7 mouse cellular contexts compared by ENCODE assay signal in the genomic region with DNA sequence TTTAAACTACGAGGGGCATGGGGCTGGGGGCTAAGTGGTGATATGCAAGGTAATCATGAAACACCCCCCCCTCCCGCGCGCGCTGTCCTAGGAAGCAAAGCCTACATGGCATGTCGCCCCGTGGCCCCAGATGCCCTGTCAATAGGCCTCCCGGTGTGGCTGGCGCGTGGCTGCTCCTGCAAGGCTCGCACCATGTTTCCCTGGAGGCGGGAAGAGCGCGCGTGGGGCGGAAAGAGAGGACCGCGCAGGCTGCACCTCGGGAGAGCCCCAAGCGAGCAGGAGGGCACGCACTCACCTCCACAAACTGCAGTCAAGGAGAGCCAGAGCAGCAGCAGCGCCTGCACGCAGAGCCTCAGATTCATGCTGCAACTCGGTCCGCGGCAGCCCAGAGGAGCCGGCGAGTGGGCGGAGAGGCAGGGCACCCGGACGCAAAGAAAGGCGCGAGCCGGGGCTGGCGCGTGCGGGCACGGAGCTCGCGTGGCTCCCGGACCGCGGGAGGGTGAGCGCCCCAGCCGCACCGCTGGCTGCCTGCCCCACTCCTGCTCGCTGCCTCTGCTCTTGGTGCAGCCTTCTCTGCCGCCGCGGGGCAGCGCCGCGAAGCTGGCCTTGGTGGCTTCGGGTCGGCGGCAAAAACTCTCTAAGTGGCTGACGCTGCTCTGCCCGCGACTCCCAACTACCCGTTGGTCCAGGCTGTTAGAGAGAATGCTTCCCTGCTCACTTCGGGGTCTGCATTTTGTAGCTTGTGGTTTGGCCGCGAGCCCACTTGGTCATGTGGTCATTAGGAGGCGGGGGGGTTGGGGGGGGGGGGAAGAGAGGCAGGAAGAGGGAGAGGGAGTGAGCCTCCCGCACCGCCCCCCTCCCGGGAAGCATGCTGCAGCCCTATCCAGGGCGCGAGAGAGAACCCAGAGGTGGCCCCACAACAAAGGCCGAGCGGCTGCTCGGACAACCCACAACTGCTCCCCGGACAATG. TPM values are rescaled to one million over a fixed set of nuclear protein-coding genes. Genes with fewer than 3 reads are reported as not detected.
DNase-seq lines count a peak whose midpoint lies in the region; TF ChIP-seq lines count a peak whose summit lies in the region.

A gene (minus strand): TSS at position 710 of the 970 bp plus-strand sequence.

- no peaks in the 10 kb centered on the region for H3K4me1 ChIP-seq in ES-E14 (ENCODE audit: control insufficient read depth in 2 of 2, insufficient read depth in 2 of 2, low read length in 2 of 2, poor library complexity in 1 of 2)
- H3K4me1 ChIP-seq in embryonic fibroblast, embryonic 13.5 days (ENCODE audit: control insufficient read depth, insufficient read depth, low read length), result no peaks in the 10 kb centered on the region
- H3K4me1 ChIP-seq in hindbrain, embryonic 10.5 days (replicated peaks), result peaks cover 6% of the 10 kb centered on the region; the same call in 1 of the 2 replicates
- no peaks in the 10 kb centered on the region; the same call in 1 of the 2 replicates for H3K4me1 ChIP-seq in small intestine, adult 2 months (ENCODE audit: control insufficient read depth, insufficient read depth, insufficient read length, low read length)

- WGBS in hindbrain, embryonic 10.5 days, result 20% methylated on average over 73 of the region's 73 CpGs
- WGBS in small intestine, adult 2 months, result 18% methylated on average over 65 of the region's 73 CpGs

- TF ChIP-seq POLR2A in embryonic fibroblast, embryonic 13.5 days (IDR thresholded peaks at IDR 0.05; ENCODE audit: low read depth, low read length), result no peak
- no peak for TF ChIP-seq POLR2A in small intestine, adult 2 months (IDR thresholded peaks at IDR 0.05; ENCODE audit: low read depth, low read length)

- H3K4me3 ChIP-seq in ES-E14 (ENCODE audit: insufficient read depth in 1 of 2, low read depth in 1 of 2, low read length in 2 of 2, poor library complexity in 1 of 2, severe bottlenecking in 1 of 2), result peak within 1 kb of the TSS; percentile 54 to 65
- H3K4me3 ChIP-seq in embryonic fibroblast, embryonic 13.5 days (ENCODE audit: insufficient read depth, low read length), result peak within 1 kb of the TSS; percentile 50
- H3K4me3 ChIP-seq in hindbrain, embryonic 10.5 days, result peak within 1 kb of the TSS; percentile 58
- H3K4me3 ChIP-seq in small intestine, adult 2 months (ENCODE audit: low read depth, low read length), result peak within 1 kb of the TSS; percentile 59

- no peak within 1 kb of the TSS for H3K27ac ChIP-seq in ES-E14 (ENCODE audit: insufficient read depth, low read depth, low read length, poor library complexity, severe bottlenecking)
- H3K27ac ChIP-seq in embryonic fibroblast, embryonic 13.5 days (ENCODE audit: insufficient read depth, low read length), result no peak within 1 kb of the TSS
- H3K27ac ChIP-seq in hindbrain, embryonic 10.5 days, result peak within 1 kb of the TSS; percentile 80
- H3K27ac ChIP-seq in small intestine, adult 2 months (ENCODE audit: insufficient read depth, low read depth, low read length), result no peak within 1 kb of the TSS

- H3K9me3 ChIP-seq in ES-E14 (ENCODE audit: control insufficient read depth, insufficient read depth, low read depth, low read length), result no peaks in the 10 kb centered on the region
- no peaks in the 10 kb centered on the region for H3K9me3 ChIP-seq in hindbrain, embryonic 10.5 days

- H3K9ac ChIP-seq in ES-E14 (ENCODE audit: insufficient read depth, low read depth, low read length, poor library complexity, severe bottlenecking), result peak within 1 kb of the TSS; percentile 63; the same call in 1 of the 2 replicates

- TF ChIP-seq CTCF in embryonic fibroblast, embryonic 13.5 days (IDR thresholded peaks at IDR 0.05; ENCODE audit: borderline replicate concordance, insufficient read depth, low read length), result no peak
- no peak for TF ChIP-seq CTCF in small intestine, adult 2 months (IDR thresholded peaks at IDR 0.05; ENCODE audit: extremely low read depth, insufficient read length, insufficient replicate concordance, low read depth, low read length)

- H3K27me3 ChIP-seq in hindbrain, embryonic 10.5 days (ENCODE audit: insufficient read depth, poor library complexity, severe bottlenecking), result peaks cover 79% of the 10 kb centered on the region
- H3K27me3 ChIP-seq in small intestine, adult 2 months (ENCODE audit: control insufficient read depth, insufficient read depth, low read length), result no peaks in the 10 kb centered on the region; the same call in 1 of the 2 replicates

- no peaks in the 10 kb centered on the region for H3K36me3 ChIP-seq in ES-E14 (ENCODE audit: control insufficient read depth, insufficient read depth, low read length, poor library complexity, severe bottlenecking)
- H3K36me3 ChIP-seq in hindbrain, embryonic 10.5 days, result no peaks in the 10 kb centered on the region
- H3K36me3 ChIP-seq in small intestine, adult 2 months (ENCODE audit: control insufficient read depth, insufficient read depth, low read length), result no peaks in the 10 kb centered on the region

- no peak for DNase-seq in ES-E14 (ENCODE audit: low read depth, low spot score)
- DNase-seq in adrenal gland, postnatal 25 days, result peak; percentile 60
- DNase-seq in hindbrain, embryonic 10.5 days (ENCODE audit: low spot score), result peak; percentile 51
- DNase-seq in layer of hippocampus, postnatal 36 days, result no peak
- peak; percentile 11 for DNase-seq in lung, postnatal 25 days (ENCODE audit: low spot score)

- in situ Hi-C loops in ES-E14 (cut with MboI; ENCODE audit: low sequenced_read_pairs in 2 of 2, unreplicated experiment in 2 of 2), result no loop called here

TF ChIP-seq in ES-E14, 5 proteins besides CTCF, POLR2A, EP300 and RAD21:
- no peak for TF ChIP-seq MAFK (IDR thresholded peaks at IDR 0.05; ENCODE audit: insufficient read depth, low read depth, low read length)
- no peak for TF ChIP-seq CHD2 (IDR thresholded peaks at IDR 0.05; ENCODE audit: low read depth, low read length)
- TF ChIP-seq HCFC1 (IDR thresholded peaks at IDR 0.05; ENCODE audit: borderline replicate concordance, insufficient read depth, low read length), result no peak
- TF ChIP-seq ZNF384 (IDR thresholded peaks at IDR 0.05; ENCODE audit: low read depth, low read length), result no peak
- no peak for TF ChIP-seq ZC3H11A (IDR thresholded peaks at IDR 0.05; ENCODE audit: borderline replicate concordance, low read depth, low read length)

RNA-seq across cellular contexts. Expression of the gene that starts here (rescaled TPM):
- 0.95 and 1.7 TPM in 2 replicates for total RNA-seq in ES-E14 (2012; rRNA removed)
- 2.6 and 2.7 TPM in 2 replicates for total RNA-seq in adrenal gland, postnatal 25 days (2021)
- polyA plus RNA-seq in embryonic fibroblast, embryonic 13.5 days (2011; ENCODE audit: insufficient read length, low read depth, missing spikeins), result 3.4 and 5.0 TPM in 2 replicates
- 3.7 and 3.8 TPM in 2 replicates for polyA plus RNA-seq in hindbrain, embryonic 10.5 days (2016; fragmentation: Nextera tagmentation; extraction: Ambion mirVana)
- total RNA-seq in layer of hippocampus, postnatal 36 days (2021), result 10 to 100 TPM; 14.0 to 18.7 TPM
- polyA plus RNA-seq in small intestine, adult 2 months (2012; rRNA removed), result 0.74 and 0.79 TPM in 2 replicates

Comparison
In these comparisons a context has a peak if more than half of its experiments do, and no peak if none do; other contexts are left out.
1. DNase-seq: peak in adrenal gland, postnatal 25 days (single experiment), hindbrain, embryonic 10.5 days (single experiment) and lung, postnatal 25 days (single experiment); none in ES-E14 (single experiment) and layer of hippocampus, postnatal 36 days (0 of 2).
2. Peak in every context shown above with its lines, with median percentiles within 50 percentile points of each other: H3K4me3 ChIP-seq.